Mouse (Mus musculus) midbrain, embryonic 14.5 days (tissue): Measurements from ENCODE around the gene Map7d3. TPM values are rescaled to one million over a fixed set of nuclear protein-coding genes. Genes with fewer than 3 reads are reported as not detected.

ENCODE experiments used
- ATAC-seq: fragments of 200-750 bp; cut with Nextera tagmentation; 2 replicates; pipeline ENCODE4 v1.8.0; 2017; ENCODE audit warnings: moderate number of reproducible peaks, moderate library complexity; ENCODE audit not compliant: low FRiP score, low TSS enrichment
- DNase-seq: peaks from one replicate; pipeline ENCODE4 v3.0.0-alpha.2; 2015
- H3K27ac ChIP-seq: fragments of 300-500 bp; sonication (generic); replicated peaks from 2 replicates; pipeline ENCODE4 v1.5.1; 2014; ENCODE audit warnings: mild to moderate bottlenecking, low read depth, low read length, moderate library complexity
- H3K27me3 ChIP-seq: fragments of 300-500 bp; sonication (generic); 2 replicates; pipeline ENCODE4 v1.6.1; 2014; ENCODE audit warnings: low read length, control low read depth, mixed read lengths; ENCODE audit not compliant: control insufficient read depth, insufficient read depth
- H3K36me3 ChIP-seq: fragments of 300-500 bp; sonication (generic); 2 replicates; pipeline ENCODE4 v1.6.1; 2014; ENCODE audit warnings: low read length, control low read depth; ENCODE audit not compliant: control insufficient read depth, insufficient read depth
- H3K4me1 ChIP-seq: fragments of 300-500 bp; sonication (generic); 2 replicates; pipeline ENCODE4 v1.6.1; 2014; ENCODE audit warnings: mild to moderate bottlenecking, antibody characterized with exemption, low read length, control low read depth; ENCODE audit not compliant: control insufficient read depth, insufficient read depth
- H3K4me2 ChIP-seq: fragments of 300-500 bp; sonication (generic); 2 replicates; pipeline ENCODE4 v1.6.1; 2014; ENCODE audit warnings: mild to moderate bottlenecking, low read length, moderate library complexity
- H3K4me3 ChIP-seq: fragments of 300-500 bp; sonication (generic); replicated peaks from 2 replicates; pipeline ENCODE4 v1.5.1; 2014; ENCODE audit warnings: low read depth, low read length
- H3K9ac ChIP-seq: fragments of 300-500 bp; sonication (generic); replicated peaks from 2 replicates; pipeline ENCODE4 v1.6.1; 2014; ENCODE audit warnings: mild to moderate bottlenecking, low read length, moderate library complexity
- H3K9me3 ChIP-seq: fragments of 300-500 bp; sonication (generic); 2 replicates; pipeline ENCODE4 v1.6.1; 2016; ENCODE audit warnings: low read length, control low read depth, mixed read lengths; ENCODE audit not compliant: control insufficient read depth
- WGBS: fragments of 180-500 bp; shearing (Covaris S2); extraction: QIAGEN DNeasy Blood & Tissue Kit; methylation state at CpG from one replicate; pipeline ENCODE4 v1.1.7; 2014; 5-methylcytosine and 5-hydroxymethylcytosine counted together
- polyA plus RNA-seq: library from polyadenylated mRNA; unstranded; fragments of >200 nt; fragmentation: Nextera tagmentation; extraction: Ambion mirVana; gene quantifications from 2 replicates; pipeline ENCODE4 v1.2.1, GENCODE M21; 2014

The Map7d3 gene
- polyA plus RNA-seq, 1 experiment from 2014 or later: 0.66 TPM

DNA sequence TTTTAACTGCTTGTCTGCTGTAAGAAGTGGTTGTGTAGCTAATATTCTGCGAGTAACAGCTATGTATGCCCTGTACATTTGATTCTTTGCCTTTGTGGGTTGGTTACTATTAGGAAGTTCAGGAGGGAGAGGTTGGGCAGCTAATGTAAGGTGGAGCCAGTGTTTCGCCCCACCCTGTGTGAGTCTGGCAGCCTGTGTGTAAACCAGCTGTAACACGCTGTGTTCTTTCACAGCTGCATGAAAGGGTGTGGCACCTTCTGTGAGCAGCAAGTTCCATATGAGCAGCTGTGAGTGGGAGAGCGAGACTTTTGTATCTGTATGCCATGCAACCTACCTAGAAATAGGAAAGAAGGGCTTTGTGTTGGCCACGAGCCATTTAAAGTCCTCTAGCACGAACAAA is 70.0 kb downstream of the Map7d3 start:
- DNase-seq: no peak
- no peaks in the 10 kb centered on the region for H3K9me3 ChIP-seq
- no peaks in the 10 kb centered on the region for H3K36me3 ChIP-seq
- no peak overlapping the region for H3K4me3 ChIP-seq
- no peaks in the 10 kb centered on the region for H3K27me3 ChIP-seq
- 88% methylated on average over 6 of the region's 6 CpGs for WGBS
- no peak overlapping the region for H3K27ac ChIP-seq
- H3K9ac ChIP-seq: no peak overlapping the region
- no peaks in the 10 kb centered on the region for H3K4me1 ChIP-seq
- no peak overlapping the region for H3K4me2 ChIP-seq
- ATAC-seq: no peak

DNA sequence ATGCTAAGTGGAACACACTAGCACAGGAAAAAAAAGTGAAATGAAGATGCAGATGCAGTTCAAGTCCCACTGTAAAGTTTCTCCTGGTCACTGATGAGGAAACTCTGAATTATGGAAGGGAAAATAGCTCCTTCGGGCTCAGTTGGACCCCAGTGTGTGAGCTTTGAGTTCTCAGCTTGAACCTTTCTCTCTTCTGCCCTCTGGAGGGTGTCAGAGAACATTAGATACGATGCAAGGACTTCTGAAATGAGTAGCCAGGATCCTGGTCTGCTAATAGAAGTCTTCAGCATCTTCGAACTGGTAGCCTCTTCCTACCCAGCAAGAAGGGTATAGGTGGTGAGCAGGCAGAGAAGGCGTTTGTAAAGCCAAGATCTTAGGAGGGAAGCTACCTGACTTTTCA is 70.6 kb downstream of the Map7d3 start:
- no peak overlapping the region for H3K4me3 ChIP-seq
- 61% methylated on average over 4 of the region's 4 CpGs for WGBS
- H3K4me2 ChIP-seq: no peak overlapping the region
- H3K9me3 ChIP-seq: no peaks in the 10 kb centered on the region
- DNase-seq: no peak
- H3K36me3 ChIP-seq: no peaks in the 10 kb centered on the region
- no peak for ATAC-seq
- H3K27me3 ChIP-seq: no peaks in the 10 kb centered on the region
- no peaks in the 10 kb centered on the region for H3K4me1 ChIP-seq
- H3K9ac ChIP-seq: no peak overlapping the region
- H3K27ac ChIP-seq: no peak overlapping the region

Other genes starting within 250 kb of the Map7d3 start
- gene Mmgt1, start 224.3 kb downstream of the Map7d3 start, polyA plus RNA-seq: 50.4 and 66.9 TPM in 2 replicates
- 48.7 and 55.1 TPM in 2 replicates for gene Slc9a6, start 212.6 kb downstream of the Map7d3 start, polyA plus RNA-seq
- 156 and 171 TPM in 2 replicates for gene Fhl1, start 90.5 kb downstream of the Map7d3 start, polyA plus RNA-seq
- gene Adgrg4, start 47.8 kb upstream of the Map7d3 start, polyA plus RNA-seq: 0.03 TPM in 1 of 2 replicates, not detected in the other
- 0.08 TPM in 1 of 2 replicates, not detected in the other for gene Brs3, start 220.7 kb upstream of the Map7d3 start, polyA plus RNA-seq
- gene Htatsf1, start 231.3 kb upstream of the Map7d3 start, polyA plus RNA-seq: 77.6 and 89.3 TPM in 2 replicates